Mouse (Mus musculus) monocyte, adult 2 months (primary cell): Measurements from ENCODE around the gene 0610010K14Rik.

ENCODE experiments used
- DNase-seq, 2 experiments: peaks; one replicate each; pipeline ENCODE4 v3.0.0; 2022; ENCODE audit warnings: low spot score in 2 of 2, low read depth in 1 of 2

The 0610010K14Rik gene

GRCm38 (mm10) chr11:70237457-70238167 is at the start of gene 0610010K14Rik:
Gene 0610010K14Rik, minus strand, starts transcription at chr11:70237914.
- DNase-seq, result peak; percentile 86 to 90

- no peak for DNase-seq
Observed at GRCm38 (mm10) chr11:70285686-70286085, 48.0 kb upstream of the 0610010K14Rik start.

- DNase-seq, result no peak
Observed at GRCm38 (mm10) chr11:70284757-70285156, 47.0 kb upstream of the 0610010K14Rik start.

GRCm38 (mm10) chr11:70283666-70284065 is 46.0 kb upstream of the 0610010K14Rik start:
- no peak for DNase-seq

GRCm38 (mm10) chr11:70280441-70280840 is 42.7 kb upstream of the 0610010K14Rik start:
- peak in 1 of 2 experiments; percentile 9 for DNase-seq

- DNase-seq, result no peak
Observed at GRCm38 (mm10) chr11:70278961-70279360, 41.2 kb upstream of the 0610010K14Rik start.

- no peak for DNase-seq
Observed at GRCm38 (mm10) chr11:70271641-70272040, 33.9 kb upstream of the 0610010K14Rik start.

GRCm38 (mm10) chr11:70266405-70266804 is 28.7 kb upstream of the 0610010K14Rik start:
- no peak for DNase-seq

GRCm38 (mm10) chr11:70265819-70266218 is 28.1 kb upstream of the 0610010K14Rik start:
- DNase-seq, result no peak

- DNase-seq, result no peak
Observed at GRCm38 (mm10) chr11:70265252-70265651, 27.5 kb upstream of the 0610010K14Rik start.

GRCm38 (mm10) chr11:70259035-70259434 is 21.3 kb upstream of the 0610010K14Rik start:
- DNase-seq, result no peak

GRCm38 (mm10) chr11:70254931-70255531 is 17.3 kb upstream of the 0610010K14Rik start, which contains the start of gene Alox12:
Gene Alox12, minus strand, starts transcription at chr11:70255353.
- DNase-seq, result no peak

- no peak for DNase-seq
Observed at GRCm38 (mm10) chr11:70254337-70254736, 16.6 kb upstream of the 0610010K14Rik start.

- no peak for DNase-seq
Observed at GRCm38 (mm10) chr11:70251853-70252252, 14.1 kb upstream of the 0610010K14Rik start.

GRCm38 (mm10) chr11:70250150-70250549 is 12.4 kb upstream of the 0610010K14Rik start:
- no peak for DNase-seq

GRCm38 (mm10) chr11:70247136-70247845 is 9.6 kb upstream of the 0610010K14Rik start:
- DNase-seq, result peak in 1 of 2 experiments; percentile 60

- DNase-seq, result no peak
Observed at GRCm38 (mm10) chr11:70242591-70242990, 4.9 kb upstream of the 0610010K14Rik start.

- peak; percentile 46 to 78 for DNase-seq
Observed at GRCm38 (mm10) chr11:70239541-70240279, 2.0 kb upstream of the 0610010K14Rik start, which contains the start of the genes Gm21988 and Rnasek. Gene Gm21988, minus strand, starts transcription at chr11:70239830. Gene Rnasek, minus strand, starts transcription at chr11:70239842.

- no peak for DNase-seq
Observed at GRCm38 (mm10) chr11:70238591-70239440, 1.1 kb upstream of the 0610010K14Rik start.

- DNase-seq, result no peak
Observed at GRCm38 (mm10) chr11:70236717-70237116, 997 bp downstream of the 0610010K14Rik start.
